Mouse (Mus musculus): ENCODE data around the gene Gm10964. TPM values are rescaled to one million over a fixed set of nuclear protein-coding genes. Genes with fewer than 3 reads are reported as not detected.
A peak's percentile ranks its signal among the peaks of the same experiment; 100 is the strongest.

Gene Gm10964
- total RNA-seq (2014; rRNA removed) (not detected in 2 replicates), polyA plus RNA-seq (2015; fragmentation: Nextera tagmentation; extraction: Ambion mirVana) (not detected in 2 replicates)

GRCm38 (mm10) chr3:103739329-103739728, at the start of gene Gm10964:
TSS of gene Gm10964 (plus strand) at chr3:103739366.
- peak within 1 kb of the TSS; percentile 69 for H3K27ac ChIP-seq
- no peaks in the 10 kb centered on the region for H3K9me3 ChIP-seq (ENCODE audit: low read length)
- no peak within 1 kb of the TSS for H3K9ac ChIP-seq (replicated peaks; ENCODE audit: low read length)
- no peaks in the 10 kb centered on the region for H3K27me3 ChIP-seq (ENCODE audit: insufficient read depth, low read length)
- peak within 1 kb of the TSS; percentile 8; the same call in 1 of the 2 replicates for H3K4me3 ChIP-seq (ENCODE audit: low read length)
- peaks cover 14% of the 10 kb centered on the region for H3K36me3 ChIP-seq (ENCODE audit: insufficient read depth, low read length)
- WGBS: 83% methylated on average over 1 of the region's 1 CpGs
- TF ChIP-seq CTCF (IDR thresholded peaks at IDR 0.05; ENCODE audit: low read depth): no peak
- peaks cover 22% of the 10 kb centered on the region for H3K4me1 ChIP-seq (ENCODE audit: insufficient read depth, low read length)
- peak within 1 kb of the TSS; percentile 48 for H3K4me2 ChIP-seq (ENCODE audit: low read depth, low read length)
- ATAC-seq (no peak), DNase-seq (ENCODE audit: low spot score) (no peak)

- TF ChIP-seq CTCF (IDR thresholded peaks at IDR 0.05; ENCODE audit: low read depth): peak; percentile 32
- no peaks in the 10 kb centered on the region for H3K36me3 ChIP-seq (ENCODE audit: insufficient read depth, low read length)
- peak; percentile 10 for DNase-seq (ENCODE audit: low spot score)
These were observed 48.7 kb upstream of the Gm10964 start for GRCm38 (mm10) chr3:103690506-103690905.

GRCm38 (mm10) chr3:103695556-103695955, 43.6 kb upstream of the Gm10964 start:
- Histone ChIP-seq H3K36me3 (ENCODE audit: insufficient read depth, low read length) (no peaks in the 10 kb centered on the region), H3K4me3 (ENCODE audit: low read length) (no peak overlapping the region), H3K4me1 (ENCODE audit: insufficient read depth, low read length) (no peaks in the 10 kb centered on the region), H3K9ac (replicated peaks; ENCODE audit: low read length) (no peak overlapping the region), H3K9me3 (ENCODE audit: low read length) (no peaks in the 10 kb centered on the region), H3K27ac (no peak overlapping the region), H3K27me3 (ENCODE audit: insufficient read depth, low read length) (no peaks in the 10 kb centered on the region), H3K4me2 (ENCODE audit: low read depth, low read length) (no peak overlapping the region)
- WGBS: 62% methylated on average over 3 of the region's 3 CpGs
- TF ChIP-seq CTCF (IDR thresholded peaks at IDR 0.05; ENCODE audit: low read depth): no peak
- no peak for ATAC-seq
- no peak for DNase-seq (ENCODE audit: low spot score)

More at GRCm38 (mm10) chr3:103690506-103690905, 48.7 kb upstream of the Gm10964 start:
- H3K4me3 ChIP-seq (ENCODE audit: low read length): no peak overlapping the region
- H3K27me3 ChIP-seq (ENCODE audit: insufficient read depth, low read length): no peaks in the 10 kb centered on the region
- H3K9ac ChIP-seq (replicated peaks; ENCODE audit: low read length): no peak overlapping the region
- H3K27ac ChIP-seq: no peak overlapping the region
- no peak for ATAC-seq
- H3K4me1 ChIP-seq (ENCODE audit: insufficient read depth, low read length): no peaks in the 10 kb centered on the region
- no peaks in the 10 kb centered on the region for H3K9me3 ChIP-seq (ENCODE audit: low read length)
- 85% methylated on average over 3 of the region's 3 CpGs for WGBS
- H3K4me2 ChIP-seq (ENCODE audit: low read depth, low read length): no peak overlapping the region

GRCm38 (mm10) chr3:103696388-103696925, 42.7 kb upstream of the Gm10964 start:
- no peak for ATAC-seq
- H3K27ac ChIP-seq: no peak overlapping the region
- no peaks in the 10 kb centered on the region for H3K4me1 ChIP-seq (ENCODE audit: insufficient read depth, low read length)
- DNase-seq (ENCODE audit: low spot score): no peak
- no peak overlapping the region for H3K4me3 ChIP-seq (ENCODE audit: low read length)
- no peak overlapping the region for H3K9ac ChIP-seq (replicated peaks; ENCODE audit: low read length)
- no peak for TF ChIP-seq CTCF (IDR thresholded peaks at IDR 0.05; ENCODE audit: low read depth)
- no peaks in the 10 kb centered on the region for H3K9me3 ChIP-seq (ENCODE audit: low read length)
- H3K4me2 ChIP-seq (ENCODE audit: low read depth, low read length): no peak overlapping the region
- 86% methylated on average over 1 of the region's 1 CpGs for WGBS
- no peaks in the 10 kb centered on the region for H3K27me3 ChIP-seq (ENCODE audit: insufficient read depth, low read length)
- H3K36me3 ChIP-seq (ENCODE audit: insufficient read depth, low read length): no peaks in the 10 kb centered on the region

DNA sequence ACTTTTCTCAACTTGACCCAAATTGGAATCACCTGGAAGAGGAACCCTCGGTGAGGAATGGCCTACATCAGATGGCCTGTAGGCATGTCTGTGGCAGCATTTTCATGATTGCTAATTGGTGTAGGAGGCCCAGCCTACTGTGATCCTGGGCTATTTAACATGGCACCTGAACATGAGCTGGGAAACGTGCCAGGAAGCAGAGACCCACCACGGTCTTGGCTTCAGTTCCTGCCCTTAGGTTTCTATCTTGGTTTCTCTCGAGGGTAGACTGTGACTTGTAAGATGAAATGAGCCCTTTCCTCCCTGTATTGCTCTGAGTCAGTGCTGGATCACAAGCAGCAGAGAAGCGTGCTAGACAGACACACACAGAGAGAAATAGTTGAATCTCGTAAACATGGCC, 34.5 kb upstream of the Gm10964 start:
- Histone ChIP-seq H3K27ac (no peak overlapping the region), H3K4me1 (ENCODE audit: insufficient read depth, low read length) (no peaks in the 10 kb centered on the region), H3K4me3 (ENCODE audit: low read length) (no peak overlapping the region), H3K9me3 (ENCODE audit: low read length) (no peaks in the 10 kb centered on the region), H3K27me3 (ENCODE audit: insufficient read depth, low read length) (no peaks in the 10 kb centered on the region), H3K4me2 (ENCODE audit: low read depth, low read length) (no peak overlapping the region), H3K9ac (replicated peaks; ENCODE audit: low read length) (no peak overlapping the region), H3K36me3 (ENCODE audit: insufficient read depth, low read length) (no peaks in the 10 kb centered on the region)
- peak; percentile 28 for DNase-seq (ENCODE audit: low spot score)
- WGBS: 59% methylated on average over 6 of the region's 6 CpGs
- TF ChIP-seq CTCF (IDR thresholded peaks at IDR 0.05; ENCODE audit: low read depth): no peak
- ATAC-seq: no peak

GRCm38 (mm10) chr3:103705426-103705825, 33.7 kb upstream of the Gm10964 start:
- Histone ChIP-seq H3K4me3 (ENCODE audit: low read length) (no peak overlapping the region), H3K9ac (replicated peaks; ENCODE audit: low read length) (no peak overlapping the region), H3K4me2 (ENCODE audit: low read depth, low read length) (no peak overlapping the region), H3K9me3 (ENCODE audit: low read length) (no peaks in the 10 kb centered on the region), H3K4me1 (ENCODE audit: insufficient read depth, low read length) (no peaks in the 10 kb centered on the region), H3K36me3 (ENCODE audit: insufficient read depth, low read length) (no peaks in the 10 kb centered on the region), H3K27me3 (ENCODE audit: insufficient read depth, low read length) (no peaks in the 10 kb centered on the region), H3K27ac (no peak overlapping the region)
- DNase-seq (ENCODE audit: low spot score) (no peak), ATAC-seq (no peak)
- TF ChIP-seq CTCF (IDR thresholded peaks at IDR 0.05; ENCODE audit: low read depth): no peak
- 83% methylated on average over 12 of the region's 12 CpGs for WGBS

- H3K27ac ChIP-seq: no peak overlapping the region
- ATAC-seq (no peak), DNase-seq (ENCODE audit: low spot score) (no peak)
- no peak overlapping the region for H3K4me3 ChIP-seq (ENCODE audit: low read length)
- no peaks in the 10 kb centered on the region for H3K4me1 ChIP-seq (ENCODE audit: insufficient read depth, low read length)
- WGBS: 91% methylated on average over 5 of the region's 5 CpGs
- TF ChIP-seq CTCF (IDR thresholded peaks at IDR 0.05; ENCODE audit: low read depth): no peak
- H3K36me3 ChIP-seq (ENCODE audit: insufficient read depth, low read length): no peaks in the 10 kb centered on the region
- H3K9ac ChIP-seq (replicated peaks; ENCODE audit: low read length): no peak overlapping the region
- H3K9me3 ChIP-seq (ENCODE audit: low read length): no peaks in the 10 kb centered on the region
- no peaks in the 10 kb centered on the region for H3K27me3 ChIP-seq (ENCODE audit: insufficient read depth, low read length)
- H3K4me2 ChIP-seq (ENCODE audit: low read depth, low read length): no peak overlapping the region
These were observed 29.6 kb upstream of the Gm10964 start for GRCm38 (mm10) chr3:103709470-103710040.
